Comparison of ENCODE assay signal across 18 mouse cellular contexts in genomic region chr10:96104158-96104557, GRCm38 (mm10). TPM values are rescaled to one million over a fixed set of nuclear protein-coding genes. Genes with fewer than 3 reads are reported as not detected.
DNase-seq lines count a peak whose midpoint lies in the region; ATAC-seq and TF ChIP-seq lines count a peak whose summit lies in the region.
"Had no signal": no experiment of that assay in that cellular context is flagged by ENCODE, and none has a peak within 500 bp of the region (broad histone marks: within the 10 kb centered on the region; RNA-seq: fewer than 3 reads in every experiment).

No protein-coding gene starts in this region.

- no peak for DNase-seq in gastrocnemius, adult 2 months
- no peak for DNase-seq in gastrocnemius, postnatal 4 days (ENCODE audit: low spot score in 2 of 2)
- no peak for DNase-seq in lung, postnatal 0 days (ENCODE audit: low spot score)
- no peak for DNase-seq in lung, adult 18-20 months
- peak; percentile 28 for DNase-seq in c-Kit-positive CD71-positive TER-119-positive erythroid progenitor cells, embryonic 14.5 days (ENCODE audit: low spot score)
- DNase-seq in naive thymus-derived CD4-positive, alpha-beta T cell, adult 2 months (ENCODE audit: low read depth): peak; percentile 15
- DNase-seq in ovary, postnatal 14 days (ENCODE audit: low spot score): no peak
- no peak for DNase-seq in spleen, postnatal 4 days (ENCODE audit: low spot score in 2 of 2)
- DNase-seq: cerebellum, adult 2 months; gastrocnemius, postnatal 14 days; heart, postnatal 14 days; kidney, adult 11 months; thymus, postnatal 25 days had no signal

- H3K4me3 ChIP-seq in gastrocnemius, adult 2 months: no peak overlapping the region
- H3K4me3 ChIP-seq in lung, postnatal 0 days (ENCODE audit: low read depth, low read length): no peak overlapping the region
- H3K4me3 ChIP-seq: embryonic facial prominence, embryonic 12.5 days; forebrain, embryonic 13.5 days; neural tube, embryonic 12.5 days had no signal

- 39% methylated on average over 3 of the region's 3 CpGs for WGBS in lung, postnatal 0 days

- no peak for TF ChIP-seq EP300 in lung, postnatal 0 days (IDR thresholded peaks at IDR 0.05)

- H3K27ac ChIP-seq in gastrocnemius, adult 2 months: no peak overlapping the region
- H3K27ac ChIP-seq in lung, postnatal 0 days (ENCODE audit: low read length): no peak overlapping the region
- H3K27ac ChIP-seq: embryonic facial prominence, embryonic 12.5 days; forebrain, embryonic 13.5 days; neural tube, embryonic 12.5 days had no signal

- intact Hi-C loops in gastrocnemius, adult 2 months (cut with DNase I): no loop called here

- TF ChIP-seq CTCF in gastrocnemius, adult 2 months (IDR thresholded peaks at IDR 0.05): peak; percentile 23; the same call in 1 of the 2 replicates
- TF ChIP-seq CTCF in lung, postnatal 0 days (IDR thresholded peaks at IDR 0.05): peak; percentile 13; the same call in 1 of the 2 replicates

- H3K4me2 ChIP-seq in lung, postnatal 0 days (replicated peaks; ENCODE audit: low read depth, low read length): no peak overlapping the region
- H3K4me2 ChIP-seq: embryonic facial prominence, embryonic 12.5 days; forebrain, embryonic 13.5 days; neural tube, embryonic 12.5 days had no signal

- no peaks in the 10 kb centered on the region for H3K27me3 ChIP-seq in lung, postnatal 0 days (replicated peaks; ENCODE audit: insufficient read depth, low read length)
- H3K27me3 ChIP-seq: embryonic facial prominence, embryonic 12.5 days; forebrain, embryonic 13.5 days; neural tube, embryonic 12.5 days had no signal

- H3K9ac ChIP-seq in lung, postnatal 0 days (replicated peaks; ENCODE audit: low read depth): no peak overlapping the region
- H3K9ac ChIP-seq: embryonic facial prominence, embryonic 12.5 days; forebrain, embryonic 13.5 days; neural tube, embryonic 12.5 days had no signal

- no peaks in the 10 kb centered on the region for H3K36me3 ChIP-seq in lung, postnatal 0 days (ENCODE audit: insufficient read depth, low read length)
- H3K36me3 ChIP-seq: embryonic facial prominence, embryonic 12.5 days; neural tube, embryonic 12.5 days had no signal

- ATAC-seq in lung, postnatal 0 days: no peak
- ATAC-seq: forebrain, embryonic 13.5 days had no signal

- no peaks in the 10 kb centered on the region for H3K9me3 ChIP-seq in lung, postnatal 0 days (ENCODE audit: low read length)
- H3K9me3 ChIP-seq: embryonic facial prominence, embryonic 12.5 days; forebrain, embryonic 13.5 days; neural tube, embryonic 12.5 days had no signal

- H3K4me1 ChIP-seq in lung, postnatal 0 days (ENCODE audit: insufficient read depth, low read depth, low read length): no peaks in the 10 kb centered on the region
- H3K4me1 ChIP-seq: embryonic facial prominence, embryonic 12.5 days; forebrain, embryonic 13.5 days; neural tube, embryonic 12.5 days had no signal

RNA-seq across cellular contexts. Expression of gene Gm5426, which starts 32.2 kb away (rescaled TPM):
- total RNA-seq in gastrocnemius, adult 2 months (2021): not detected
- total RNA-seq in gastrocnemius, postnatal 4 days (2021): not detected
- polyA plus RNA-seq in lung, postnatal 0 days (2015; fragmentation: Nextera tagmentation; extraction: Ambion mirVana): not detected in 2 replicates
- total RNA-seq: gastrocnemius, postnatal 14 days; heart, postnatal 14 days; layer of hippocampus, postnatal 14 days; liver, adult 2 months had no signal
- polyA plus RNA-seq: cerebellum, adult 2 months; embryonic facial prominence, embryonic 12.5 days; forebrain, embryonic 13.5 days; liver, adult 2 months; neural tube, embryonic 12.5 days had no signal

Comparison
In these comparisons a context has a peak if more than half of its experiments do, and no peak if none do; other contexts are left out.
1. DNase-seq: peak in c-Kit-positive CD71-positive TER-119-positive erythroid progenitor cells, embryonic 14.5 days (single experiment) and naive thymus-derived CD4-positive, alpha-beta T cell, adult 2 months (single experiment); none in gastrocnemius, adult 2 months (single experiment), gastrocnemius, postnatal 4 days (0 of 2), lung, postnatal 0 days (single experiment), lung, adult 18-20 months (0 of 2), ovary, postnatal 14 days (single experiment) and spleen, postnatal 4 days (0 of 2).